Mouse (Mus musculus) heart, postnatal 0 days (tissue): Measurements from ENCODE around the gene Mapkapk2. TPM values are rescaled to one million over a fixed set of nuclear protein-coding genes. Genes with fewer than 3 reads are reported as not detected.

ENCODE experiments used
- ATAC-seq: fragments of 200-750 bp; cut with Nextera tagmentation; 2 replicates; pipeline ENCODE4 v1.8.0; 2017; ENCODE audit warnings: low read depth, moderate number of reproducible peaks, moderate library complexity; ENCODE audit not compliant: insufficient read depth
- DNase-seq: peaks from one replicate; pipeline ENCODE4 v3.0.0-alpha.2; 2016; ENCODE audit warnings: low spot score
- H3K27ac ChIP-seq: fragments of 300-500 bp; sonication (generic); 2 replicates; pipeline ENCODE4 v1.5.1; 2014; ENCODE audit warnings: low read depth, mild to moderate bottlenecking
- H3K27me3 ChIP-seq: fragments of 300-500 bp; sonication (generic); 2 replicates; pipeline ENCODE4 v1.6.1; 2014; ENCODE audit warnings: low read length, mixed read lengths; ENCODE audit not compliant: control insufficient read depth, insufficient read depth
- H3K36me3 ChIP-seq: fragments of 300-500 bp; sonication (generic); replicated peaks from 2 replicates; pipeline ENCODE4 v1.6.1; 2014; ENCODE audit warnings: low read length, mixed read lengths; ENCODE audit not compliant: control insufficient read depth, insufficient read depth
- H3K4me1 ChIP-seq: fragments of 300-500 bp; sonication (generic); 2 replicates; pipeline ENCODE4 v1.6.1; 2014; ENCODE audit warnings: antibody characterized with exemption; ENCODE audit not compliant: control insufficient read depth, insufficient read depth
- H3K4me2 ChIP-seq: fragments of 300-500 bp; sonication (generic); 2 replicates; pipeline ENCODE4 v1.6.1; 2014; ENCODE audit warnings: low read depth, mild to moderate bottlenecking, low read length, moderate library complexity
- H3K4me3 ChIP-seq: fragments of 300-500 bp; sonication (generic); 2 replicates; pipeline ENCODE4 v1.5.1; 2014; ENCODE audit warnings: low read depth, low read length
- H3K9ac ChIP-seq: fragments of 300-500 bp; sonication (generic); replicated peaks from 2 replicates; pipeline ENCODE4 v1.6.1; 2014; ENCODE audit warnings: low read depth, low read length, mixed read lengths
- H3K9me3 ChIP-seq: fragments of 300-500 bp; sonication (generic); replicated peaks from 2 replicates; pipeline ENCODE4 v1.6.1; 2016; ENCODE audit warnings: low read length; ENCODE audit not compliant: control insufficient read depth
- CTCF ChIP-seq: IDR thresholded peaks from 2 replicates; pipeline ENCODE4 v1.5.1; 2016; ENCODE audit warnings: antibody characterized with exemption, control low read depth, low read depth
- EP300 ChIP-seq: IDR thresholded peaks from 2 replicates; pipeline ENCODE4 v1.6.1; 2016; ENCODE audit warnings: antibody characterized with exemption, low read depth
- WGBS: fragments of 180-500 bp; shearing (Covaris S2); extraction: QIAGEN DNeasy Blood & Tissue Kit; methylation state at CpG from one replicate; pipeline ENCODE4 v1.1.7; 2014; 5-methylcytosine and 5-hydroxymethylcytosine counted together
- polyA plus RNA-seq: library from polyadenylated mRNA; unstranded; fragments of >200 nt; fragmentation: Nextera tagmentation; extraction: Ambion mirVana; gene quantifications from 2 replicates; pipeline ENCODE4 v1.2.1, GENCODE M21; 2015
- total RNA-seq: library from RNA; depleted of rRNA; stranded (reverse); fragments of >200 nt; gene quantifications from 2 replicates; pipeline ENCODE4 v1.2.3, GENCODE M21; 2014; ENCODE audit warnings: low replicate concordance

Gene Mapkapk2
- total and polyA plus RNA-seq, 2 experiments from 2014 or later = 69.9 to 302 TPM

GRCm38 (mm10) chr1:131134942-131135522 is 37.4 kb upstream of the Mapkapk2 start:
- ATAC-seq (no peak), DNase-seq (no peak)
- no peak overlapping the region for H3K9ac ChIP-seq
- WGBS = 42% methylated on average over 8 of the region's 8 CpGs
- no peak overlapping the region for H3K27ac ChIP-seq
- H3K4me1 ChIP-seq = peaks cover 7% of the 10 kb centered on the region
- H3K27me3 ChIP-seq = no peaks in the 10 kb centered on the region
- no peak overlapping the region for H3K4me2 ChIP-seq
- no peaks in the 10 kb centered on the region for H3K36me3 ChIP-seq
- no peak for TF ChIP-seq CTCF
- no peak for TF ChIP-seq EP300
- no peak overlapping the region for H3K4me3 ChIP-seq
- H3K9me3 ChIP-seq = no peaks in the 10 kb centered on the region

- Histone ChIP-seq H3K4me3 (no peak overlapping the region), H3K9ac (no peak overlapping the region), H3K27me3 (no peaks in the 10 kb centered on the region), H3K4me1 (peaks cover 7% of the 10 kb centered on the region), H3K27ac (no peak overlapping the region), H3K9me3 (no peaks in the 10 kb centered on the region), H3K4me2 (no peak overlapping the region), H3K36me3 (peaks cover 2% of the 10 kb centered on the region; the same call in 1 of the 2 replicates)
- DNase-seq (no peak), ATAC-seq (no peak)
- 52% methylated on average over 6 of the region's 6 CpGs for WGBS
- TF ChIP-seq EP300 (no peak), CTCF (no peak)
Observed at GRCm38 (mm10) chr1:131134231-131134630, 36.6 kb upstream of the Mapkapk2 start.

GRCm38 (mm10) chr1:131125987-131126744 is 28.5 kb upstream of the Mapkapk2 start:
- Histone ChIP-seq H3K27me3 (no peaks in the 10 kb centered on the region), H3K4me1 (no peaks in the 10 kb centered on the region), H3K36me3 (peaks cover 9% of the 10 kb centered on the region; the same call in 1 of the 2 replicates), H3K4me3 (no peak overlapping the region), H3K9me3 (no peaks in the 10 kb centered on the region), H3K27ac (no peak overlapping the region), H3K9ac (no peak overlapping the region), H3K4me2 (no peak overlapping the region)
- DNase-seq = no peak
- 35% methylated on average over 11 of the region's 11 CpGs for WGBS
- TF ChIP-seq CTCF = no peak
- no peak for TF ChIP-seq EP300
- ATAC-seq = peak; percentile 39; the same call in 1 of the 2 replicates

GRCm38 (mm10) chr1:131123522-131124265 is 26.1 kb upstream of the Mapkapk2 start:
- H3K4me3 ChIP-seq = no peak overlapping the region
- no peak overlapping the region for H3K27ac ChIP-seq
- H3K4me1 ChIP-seq = no peaks in the 10 kb centered on the region
- no peak overlapping the region for H3K4me2 ChIP-seq
- TF ChIP-seq EP300 = no peak
- no peak for TF ChIP-seq CTCF
- DNase-seq = no peak
- no peaks in the 10 kb centered on the region for H3K27me3 ChIP-seq
- H3K9ac ChIP-seq = no peak overlapping the region
- peaks cover 2% of the 10 kb centered on the region; the same call in 1 of the 2 replicates for H3K36me3 ChIP-seq
- 55% methylated on average over 10 of the region's 10 CpGs for WGBS
- no peaks in the 10 kb centered on the region for H3K9me3 ChIP-seq
- no peak for ATAC-seq

- ATAC-seq (no peak), DNase-seq (no peak)
- no peaks in the 10 kb centered on the region for H3K9me3 ChIP-seq
- no peak overlapping the region for H3K27ac ChIP-seq
- no peak overlapping the region for H3K4me2 ChIP-seq
- H3K27me3 ChIP-seq = no peaks in the 10 kb centered on the region
- WGBS = 35% methylated on average over 3 of the region's 3 CpGs
- no peak overlapping the region for H3K9ac ChIP-seq
- no peak overlapping the region for H3K4me3 ChIP-seq
- H3K4me1 ChIP-seq = no peaks in the 10 kb centered on the region
- H3K36me3 ChIP-seq = no peaks in the 10 kb centered on the region
- TF ChIP-seq CTCF = peak; percentile 39
- no peak for TF ChIP-seq EP300
Observed at GRCm38 (mm10) chr1:131121987-131122386, 24.4 kb upstream of the Mapkapk2 start.
